Mouse (Mus musculus): ENCODE measurements around the gene Edem3.
"Not testable (repeated sequence)": the region's sequence is repeated elsewhere in the genome, so short reads cannot be mapped to it uniquely, and the experiment has no call there.

The Edem3 gene

DNA sequence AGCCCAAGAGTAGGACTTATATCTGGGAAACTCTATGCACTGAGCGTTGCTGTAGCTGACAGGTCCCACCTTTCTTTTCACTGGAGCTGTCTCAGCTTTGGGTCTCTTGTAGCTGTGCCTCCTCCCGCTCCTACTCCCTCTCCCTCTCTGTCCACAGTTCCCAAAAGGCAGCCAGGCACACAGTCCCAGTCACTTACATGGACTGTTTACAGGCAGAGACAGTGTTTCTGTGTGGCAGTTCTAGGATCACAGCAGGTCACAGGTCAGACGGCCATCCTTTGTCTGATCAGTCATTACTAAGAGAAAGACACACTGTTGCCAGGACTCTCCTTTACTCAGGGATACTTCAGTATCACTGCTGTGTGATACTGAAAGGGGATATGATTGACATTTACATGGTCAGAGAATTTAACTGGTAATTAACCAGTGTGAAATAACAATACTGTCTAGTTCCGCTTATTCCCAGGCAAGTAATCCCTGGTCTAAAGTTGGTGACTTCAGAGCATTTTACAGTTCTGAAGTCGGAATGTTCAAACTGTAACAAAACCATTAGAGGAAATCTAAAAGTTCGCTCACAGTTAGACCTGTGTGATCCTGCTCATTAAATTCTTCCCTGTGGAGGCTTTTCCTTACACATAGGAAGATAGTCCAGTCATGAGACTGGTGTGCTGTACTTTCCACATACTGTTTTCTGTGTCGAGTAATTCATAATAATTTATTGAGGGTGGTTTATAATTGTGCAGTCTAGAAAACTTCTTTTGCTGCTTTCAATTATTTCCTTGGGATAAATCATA, 55.7 kb downstream of the Edem3 start:
- no peak for DNase-seq (ENCODE audit: low spot score in 2 of 2)

DNA sequence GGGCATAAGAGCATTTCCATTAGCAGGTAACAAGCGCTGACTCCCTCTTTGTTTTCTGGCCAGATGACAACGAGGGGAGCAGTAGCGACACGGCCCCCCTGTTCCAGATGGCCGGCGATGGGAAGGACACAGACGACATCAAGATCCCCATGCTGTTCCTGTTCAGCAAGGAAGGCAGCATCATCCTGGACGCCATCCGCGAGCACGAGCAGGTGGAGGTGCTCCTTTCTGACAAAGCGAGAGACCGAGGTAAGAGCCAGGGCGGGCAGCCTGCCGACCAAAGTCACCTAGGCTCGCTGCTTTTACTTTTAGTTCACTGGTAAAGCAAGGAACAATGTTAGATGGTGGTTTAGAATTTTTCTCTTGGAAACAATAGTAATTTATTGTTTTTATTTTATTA, 56.3 kb downstream of the Edem3 start:
- DNase-seq (ENCODE audit: low spot score in 2 of 2): no peak

DNA sequence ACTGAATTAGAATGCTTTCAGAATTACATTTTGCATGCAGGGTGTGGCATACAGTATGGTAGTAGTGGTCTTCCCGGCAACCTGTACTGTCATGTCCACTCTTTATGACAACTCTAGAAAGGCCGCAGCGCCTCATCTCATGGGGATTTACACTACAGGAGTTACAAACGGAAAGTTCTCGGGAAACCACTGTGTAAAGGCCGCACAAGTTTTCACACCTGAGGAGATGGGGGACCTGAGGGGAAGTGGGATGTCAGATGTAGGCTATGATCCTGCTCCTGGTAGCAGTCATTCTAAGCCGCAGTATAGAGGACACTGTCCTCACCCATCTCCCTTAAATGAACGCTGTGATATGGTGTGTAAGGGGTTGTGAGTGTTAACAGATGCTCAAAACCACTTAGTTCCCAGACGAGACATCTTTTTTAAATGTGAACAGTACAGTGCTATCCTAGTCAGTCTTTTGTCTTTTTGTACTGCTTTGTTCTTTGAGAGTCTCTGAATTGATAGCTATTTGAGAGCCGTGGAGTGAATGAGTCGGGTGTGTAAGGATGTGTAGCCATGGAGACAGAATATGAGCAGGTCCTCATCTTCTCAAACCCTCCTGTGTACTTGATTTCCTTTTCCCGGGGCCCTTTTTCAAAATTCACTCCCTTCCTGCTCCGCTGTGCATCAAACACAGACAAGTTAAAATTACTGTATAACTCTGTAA, 57.0 kb downstream of the Edem3 start:
- no peak for DNase-seq (ENCODE audit: low spot score in 2 of 2)

DNA sequence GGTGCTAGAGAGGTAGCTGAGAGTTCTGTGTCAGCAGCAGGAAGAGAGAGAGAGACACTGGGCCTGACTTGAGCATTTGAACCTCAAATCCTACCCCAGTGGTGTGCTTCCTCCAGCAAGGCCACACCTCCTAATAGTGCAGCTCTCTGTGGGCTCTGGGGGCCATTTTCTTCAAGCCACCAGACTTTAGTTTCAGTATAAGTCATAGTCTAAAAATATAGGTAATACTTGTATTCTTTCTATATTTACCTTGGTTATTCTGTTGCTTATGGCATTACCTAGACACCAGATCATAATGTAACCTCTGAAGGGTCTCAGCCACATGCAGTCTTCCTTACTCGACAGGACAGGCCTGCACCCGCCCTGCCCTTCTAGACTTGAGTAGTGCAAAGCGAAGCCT, 60.9 kb downstream of the Edem3 start:
- DNase-seq (ENCODE audit: low spot score in 2 of 2): no peak

DNA sequence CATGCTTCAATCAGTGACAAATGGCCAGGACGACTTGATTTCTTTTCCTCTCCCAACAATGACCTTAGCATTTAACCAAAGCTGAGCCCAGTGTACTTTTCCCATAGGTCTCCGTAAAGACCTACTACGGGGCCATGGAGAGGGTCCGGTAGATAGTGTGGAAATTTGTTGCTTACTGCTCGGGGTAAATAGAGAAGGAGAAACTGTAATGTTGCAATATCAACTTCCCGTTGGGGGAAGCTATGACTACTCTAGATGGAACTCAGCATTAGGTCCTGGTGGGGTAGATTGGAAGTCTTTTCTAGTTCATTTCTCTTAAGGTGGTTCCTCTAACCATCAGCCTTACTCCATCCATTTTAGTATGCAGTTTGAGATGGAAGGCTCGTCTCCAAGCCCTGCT, 64.0 kb downstream of the Edem3 start:
- DNase-seq (ENCODE audit: low spot score in 2 of 2): no peak

DNA sequence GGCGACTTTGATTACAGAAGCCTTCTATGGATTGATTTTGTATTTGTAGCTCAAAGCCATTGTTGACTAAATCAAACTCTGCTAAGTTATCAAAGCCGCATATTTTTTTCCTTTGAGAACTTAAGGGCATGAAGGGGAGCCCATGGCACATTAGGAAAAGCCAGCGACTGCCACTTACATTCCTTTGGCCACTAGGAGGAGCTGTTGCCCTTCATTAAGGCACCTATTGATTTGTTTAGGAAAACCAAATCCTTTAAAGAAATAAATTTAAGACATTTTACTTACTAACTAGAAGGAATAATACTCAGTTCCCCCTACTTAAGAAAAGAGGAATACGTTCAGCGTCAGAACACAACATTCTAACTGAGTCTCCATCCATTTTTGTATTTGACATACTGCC, 65.3 kb downstream of the Edem3 start:
- DNase-seq (ENCODE audit: low spot score in 2 of 2): peak; percentile 42 to 49

DNA sequence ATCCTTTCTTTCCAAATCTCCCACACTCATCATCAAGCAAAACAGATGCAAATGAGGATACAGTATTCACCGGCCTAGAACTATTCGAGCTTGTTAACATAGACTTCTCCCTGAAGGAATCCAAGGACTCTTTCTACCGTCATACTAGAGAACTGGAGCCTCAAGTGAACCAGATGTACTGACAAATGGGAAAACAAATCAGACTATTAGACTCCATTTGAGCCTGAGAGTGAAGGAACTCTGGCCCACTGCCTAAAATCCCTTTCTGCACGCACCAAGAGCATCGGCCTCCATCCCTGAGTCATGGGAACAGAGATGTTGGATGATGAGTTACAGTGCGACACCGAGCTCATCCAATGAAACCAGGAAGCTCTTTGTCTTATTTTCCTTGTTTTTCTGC, 69.9 kb downstream of the Edem3 start:
- DNase-seq (ENCODE audit: low spot score in 2 of 2): no peak

DNA sequence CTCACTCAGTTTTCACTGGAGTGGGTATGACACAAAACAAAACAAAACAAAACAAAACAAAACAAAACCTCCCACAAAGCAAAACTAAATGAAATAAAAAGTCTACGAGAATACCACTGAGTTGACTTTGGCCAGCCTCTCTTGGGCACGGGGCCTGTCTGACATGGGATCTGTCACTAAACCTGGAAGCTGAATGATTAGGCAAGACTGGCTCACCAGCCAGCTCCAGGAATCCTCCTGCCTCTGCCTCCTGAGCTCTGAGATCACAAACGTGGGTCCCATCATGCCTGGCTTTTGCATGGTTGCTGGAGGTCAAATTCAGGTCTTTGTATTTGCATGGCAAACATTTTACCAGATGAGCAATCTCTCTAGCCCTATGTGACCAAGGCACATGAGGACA, 76.6 kb downstream of the Edem3 start:
- DNase-seq (ENCODE audit: low spot score in 2 of 2): no peak

DNA sequence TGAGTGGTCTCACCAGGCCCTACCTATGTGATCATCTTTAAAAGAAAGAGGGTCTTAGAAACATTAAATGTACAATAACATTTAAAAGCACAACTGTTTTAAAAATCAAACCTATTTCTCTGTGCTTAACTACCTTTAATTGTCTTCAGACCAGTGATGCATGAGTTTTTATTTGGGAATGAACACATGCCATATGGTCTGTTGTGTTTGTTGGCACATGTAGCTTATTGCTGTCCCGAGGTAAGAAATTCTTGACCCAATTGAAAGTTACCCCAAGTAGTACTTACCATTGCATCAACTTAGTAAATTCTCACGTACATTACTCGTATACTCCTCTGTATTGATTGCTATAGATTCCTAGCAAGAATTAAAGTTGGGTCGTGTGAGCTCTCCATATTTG, 80.1 kb downstream of the Edem3 start:
- DNase-seq (ENCODE audit: low spot score in 2 of 2): no peak

DNA sequence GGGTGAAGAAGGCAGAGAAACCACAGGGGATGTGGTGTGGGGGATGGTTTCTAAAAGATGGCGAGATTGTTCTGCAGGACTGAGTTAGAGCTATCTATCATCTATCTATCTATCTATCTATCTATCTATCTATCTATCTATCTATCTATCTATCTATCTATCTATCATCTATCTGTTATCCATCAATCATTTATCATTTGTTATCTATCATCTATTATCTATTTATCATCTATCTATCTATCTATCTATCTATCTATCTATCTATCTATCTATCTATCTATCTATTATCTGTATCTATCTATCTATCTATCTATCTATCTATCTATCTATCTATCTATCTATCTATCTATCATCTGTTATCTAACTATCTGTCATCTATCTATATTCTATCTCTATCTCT, 85.2 kb downstream of the Edem3 start:
- not testable (repeated sequence) for DNase-seq (ENCODE audit: low spot score in 2 of 2)

DNA sequence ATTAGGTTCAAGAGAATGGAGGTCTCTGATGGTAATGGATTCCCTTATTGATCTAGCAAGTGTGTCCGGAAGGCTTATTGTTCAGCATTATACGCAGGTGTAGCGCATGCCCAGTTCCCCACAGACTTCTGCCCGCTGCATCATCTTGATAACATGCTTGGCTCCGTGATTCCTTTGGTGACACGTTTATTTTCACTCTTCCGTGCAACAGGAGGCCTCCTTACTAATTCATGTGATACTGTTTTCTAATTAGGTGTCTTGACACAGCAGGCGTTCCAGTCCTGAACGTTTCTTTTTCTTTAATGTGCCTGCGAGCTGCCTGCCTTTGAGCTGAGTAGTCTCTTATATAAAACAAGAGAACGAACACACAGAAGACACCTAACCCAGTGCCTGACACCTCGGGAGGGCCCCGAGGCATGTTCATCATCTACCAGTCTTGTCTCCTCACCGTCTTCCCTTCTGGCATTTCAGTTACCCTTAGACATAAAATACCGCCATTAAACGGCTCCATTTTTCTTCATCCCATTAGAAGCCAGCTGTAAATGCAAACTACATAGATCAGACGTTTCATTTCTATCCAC, 90.2 kb downstream of the Edem3 start:
- DNase-seq (ENCODE audit: low spot score in 2 of 2): no peak

DNA sequence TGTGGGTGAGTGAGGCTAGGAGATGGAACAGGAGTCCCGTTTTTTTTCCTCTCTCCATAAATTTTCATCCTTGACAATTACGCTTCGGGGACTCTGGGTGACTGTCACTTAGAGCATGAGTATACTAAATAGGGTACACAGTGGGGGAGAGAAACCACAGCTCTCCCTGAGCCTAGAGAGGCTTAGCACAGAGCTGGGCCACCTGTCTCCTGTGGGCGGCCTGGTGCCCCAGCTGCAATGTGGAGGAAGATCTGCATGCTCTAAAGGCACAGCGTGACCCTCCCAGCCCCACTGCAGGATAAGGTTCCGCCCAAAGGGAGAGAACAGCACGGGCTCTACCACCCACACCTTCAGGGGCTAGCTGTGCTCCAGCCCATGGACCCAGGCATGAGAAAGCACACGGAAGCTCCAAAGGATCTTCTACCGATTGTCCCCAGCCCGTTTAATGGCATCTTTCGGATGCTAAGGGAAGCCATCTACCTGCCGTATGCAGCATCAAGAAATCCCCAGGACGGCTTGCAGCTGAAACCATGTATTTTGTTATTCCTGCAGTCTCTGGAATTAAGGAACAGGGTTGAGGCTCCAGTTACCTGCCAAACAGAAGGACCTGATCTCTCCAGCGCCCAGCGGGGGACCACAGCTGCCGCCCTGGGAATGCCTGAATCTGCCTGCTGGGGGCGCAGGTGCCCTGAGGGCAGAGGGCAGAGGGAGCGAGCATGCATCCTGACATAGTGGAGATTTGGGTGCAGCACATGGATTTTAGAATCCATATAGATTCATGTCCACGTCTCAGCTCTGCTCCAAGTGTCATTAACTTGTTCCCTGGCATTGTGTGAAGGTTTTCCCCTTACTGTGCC, 91.0 kb downstream of the Edem3 start:
- DNase-seq (ENCODE audit: low spot score in 2 of 2): no peak

DNA sequence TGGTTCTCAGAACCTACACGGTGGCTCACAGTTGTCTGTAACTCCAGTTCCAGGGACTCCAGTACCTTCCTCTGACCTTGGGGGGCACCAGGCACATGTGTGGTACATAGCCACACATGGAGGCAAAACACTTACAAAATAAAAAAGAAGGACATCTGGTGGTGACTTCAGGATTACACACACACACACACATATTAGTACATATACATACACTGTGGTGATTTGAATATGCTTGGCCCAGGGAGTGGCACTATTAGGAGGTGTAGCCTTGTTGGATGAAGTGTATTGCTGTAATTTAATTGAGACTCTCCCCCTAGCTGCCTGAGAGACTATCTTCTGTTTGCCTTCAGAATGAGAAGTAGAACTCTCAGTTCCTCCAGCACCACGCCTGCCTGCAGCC, 93.1 kb downstream of the Edem3 start:
- no peak for DNase-seq (ENCODE audit: low spot score in 2 of 2)

DNA sequence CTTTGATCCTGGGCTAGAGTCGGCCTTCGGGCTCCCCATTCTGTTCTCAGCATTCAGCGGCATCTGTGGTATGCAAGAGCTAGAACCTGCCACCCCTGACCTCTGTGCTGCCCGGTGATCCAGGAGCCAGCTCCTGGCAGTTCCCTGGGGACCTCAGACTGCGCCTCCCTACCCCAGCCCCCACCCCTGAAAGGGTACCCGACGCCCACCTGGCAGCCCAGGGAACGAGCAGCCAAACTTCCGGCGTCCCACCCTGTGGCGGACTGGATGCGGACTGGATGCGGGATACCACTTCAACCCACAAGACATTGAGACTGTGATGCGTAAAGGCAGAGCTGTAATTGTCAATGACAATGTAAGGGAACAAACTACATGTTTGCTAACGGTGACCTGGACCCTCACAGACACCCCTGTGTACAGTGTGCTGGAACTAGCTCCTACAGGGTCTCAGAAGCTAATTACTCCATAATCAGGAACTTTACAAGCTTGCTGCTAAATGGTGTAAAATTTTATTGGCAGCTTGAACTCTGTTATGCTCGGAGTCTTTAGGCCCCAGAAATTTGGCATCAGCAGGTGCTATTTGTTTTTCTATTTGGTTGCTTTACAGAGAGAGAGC, 94.9 kb downstream of the Edem3 start:
- DNase-seq (ENCODE audit: low spot score in 2 of 2): no peak

DNA sequence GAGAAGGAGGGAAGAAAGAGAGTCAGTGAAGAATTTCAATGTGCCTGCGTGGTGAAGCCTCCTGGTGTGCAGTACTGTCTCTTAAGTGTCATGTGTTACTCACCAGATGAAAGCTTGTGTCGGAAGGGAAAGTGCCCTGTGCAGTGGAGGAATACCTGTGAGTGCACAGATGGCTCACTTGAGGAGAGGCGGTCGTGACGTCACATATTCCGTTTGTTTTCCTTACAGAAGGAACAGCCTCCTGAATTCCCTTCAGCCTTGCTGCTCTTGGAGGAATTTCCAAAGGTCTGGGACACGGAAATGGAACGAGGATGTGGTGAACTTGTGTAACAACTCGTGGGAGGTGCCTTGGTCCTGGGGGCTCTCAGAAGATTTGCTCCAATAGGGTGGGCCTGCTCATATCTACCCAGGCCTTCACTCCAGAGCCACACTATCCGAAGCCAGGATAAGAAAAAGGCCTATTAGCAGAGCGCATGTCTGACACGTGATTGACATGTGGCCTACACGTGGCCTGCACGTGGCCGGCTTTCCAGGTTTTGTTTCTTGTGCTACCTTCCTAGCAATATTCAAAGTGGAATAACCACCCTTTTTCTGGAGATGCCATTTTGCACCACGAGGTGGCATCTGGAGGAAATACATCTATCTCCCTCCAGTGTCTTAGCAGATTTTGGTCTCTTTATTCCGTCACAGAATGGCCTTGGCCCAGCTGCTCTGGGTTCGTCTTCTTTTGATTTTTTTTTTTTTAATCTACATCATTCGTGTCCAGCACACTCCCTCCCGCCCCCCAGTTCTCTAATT, 96.1 kb downstream of the Edem3 start:
- DNase-seq (ENCODE audit: low spot score in 2 of 2): no peak

DNA sequence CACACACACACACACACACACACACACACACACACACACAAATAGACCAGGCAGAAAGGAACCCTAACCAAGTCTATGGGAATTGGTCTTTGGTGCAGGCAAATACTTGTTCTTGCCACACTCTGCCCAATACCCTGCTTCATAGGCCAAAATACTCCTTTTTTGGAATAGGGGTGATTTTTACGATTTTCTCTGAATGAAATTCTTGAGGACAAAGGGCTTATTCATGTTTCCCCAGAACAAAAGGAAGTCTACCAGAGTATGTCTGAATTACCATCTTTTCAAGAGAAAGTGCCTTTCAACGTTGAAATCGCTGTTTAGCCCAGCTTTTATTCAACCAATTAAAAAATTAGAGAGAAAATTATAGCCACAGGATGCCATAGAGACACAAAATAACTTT, 96.8 kb downstream of the Edem3 start:
- no peak for DNase-seq (ENCODE audit: low spot score in 2 of 2)

DNA sequence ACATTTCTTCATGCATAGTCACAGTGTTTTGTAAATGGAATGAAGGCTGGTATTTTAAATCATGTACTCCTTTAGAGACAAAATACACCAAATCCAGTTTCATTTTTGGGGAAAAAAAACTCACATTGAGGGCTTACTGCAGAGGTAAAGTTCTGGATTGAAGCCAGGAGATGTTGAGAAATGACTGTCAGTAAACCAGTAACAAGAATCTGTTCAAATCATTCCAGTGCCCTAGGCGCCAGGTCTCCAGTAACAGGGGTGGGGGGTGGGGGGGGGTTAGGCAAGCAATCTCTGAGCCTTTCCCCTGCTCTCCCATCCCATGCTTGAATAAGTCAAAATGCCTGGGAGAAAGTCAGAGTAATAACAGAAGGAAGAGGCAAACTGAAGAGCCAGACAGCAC, 100.4 kb downstream of the Edem3 start:
- no peak for DNase-seq (ENCODE audit: low spot score in 2 of 2)

DNA sequence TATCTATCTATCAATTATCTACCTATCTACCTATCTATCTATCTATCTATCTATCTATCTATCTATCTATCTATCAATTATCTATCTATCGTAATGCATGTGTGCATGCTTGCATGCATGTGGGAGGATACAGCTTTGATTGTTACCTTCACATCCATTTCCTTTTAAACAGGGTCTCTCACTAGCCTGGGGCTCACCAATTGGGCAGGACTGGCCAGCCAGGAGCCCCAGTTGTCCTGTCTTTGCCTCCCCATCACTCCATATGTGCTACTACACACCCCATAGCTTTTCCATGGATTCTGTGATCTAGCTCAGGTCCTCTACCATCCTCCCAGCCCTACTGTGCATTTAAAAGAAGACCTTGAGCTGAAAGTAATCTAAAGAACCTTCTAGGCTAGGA, 103.3 kb downstream of the Edem3 start:
- no peak for DNase-seq (ENCODE audit: low spot score in 2 of 2)

DNA sequence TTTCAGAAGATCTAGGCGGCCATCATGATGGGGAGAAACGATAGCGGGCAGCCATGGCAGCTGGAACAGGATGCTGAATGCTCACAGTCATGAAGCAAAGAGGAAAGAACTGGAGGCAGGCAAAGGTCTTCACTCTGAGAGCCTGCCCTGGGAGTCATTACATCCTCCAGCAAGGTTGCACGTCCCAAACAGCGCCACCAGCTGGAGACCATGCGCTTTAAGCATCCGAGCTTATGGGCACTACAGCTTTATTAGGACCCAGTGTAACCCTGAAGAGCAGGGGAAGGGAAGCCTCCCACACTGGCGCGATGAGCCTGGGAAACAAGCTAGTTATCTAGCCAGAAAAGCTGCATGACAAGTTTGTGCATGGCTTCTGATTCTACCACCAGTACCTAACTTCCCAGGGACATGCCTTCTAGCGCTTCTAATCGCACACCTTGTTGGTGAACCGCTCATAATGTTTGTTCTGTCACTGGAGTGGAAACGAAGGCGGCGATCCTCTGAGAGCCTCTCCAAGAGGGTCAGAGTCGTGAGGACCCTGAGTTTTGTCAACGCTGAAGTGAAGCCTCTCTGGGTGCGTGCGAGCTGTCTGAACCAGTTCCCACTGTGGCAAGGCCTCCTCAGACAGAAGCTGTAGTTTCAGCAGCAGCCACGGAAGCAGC, 106.3 kb downstream of the Edem3 start:
- no peak for DNase-seq (ENCODE audit: low spot score in 2 of 2)

DNA sequence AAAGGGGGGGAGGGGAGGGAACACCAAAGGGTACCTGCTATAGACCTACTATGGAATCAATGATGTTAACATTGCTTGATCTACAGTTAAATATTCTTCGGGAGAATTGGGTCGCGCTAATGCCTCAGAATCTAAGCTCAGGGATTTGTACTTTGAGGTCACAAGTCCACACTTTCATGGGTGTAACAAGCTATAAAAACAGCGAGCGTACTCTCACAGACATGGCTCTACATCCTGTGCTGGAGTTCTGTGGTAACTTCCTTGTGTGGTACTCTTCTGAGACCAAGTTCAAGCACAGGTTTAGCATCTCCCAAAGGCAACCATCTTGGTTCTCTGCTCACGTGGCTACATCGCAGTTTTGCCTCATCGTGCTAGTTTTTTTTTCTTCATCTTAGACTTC, 106.9 kb downstream of the Edem3 start:
- no peak for DNase-seq (ENCODE audit: low spot score in 2 of 2)
